Mouse (Mus musculus): ENCODE results near the gene Cand2.

- TF ChIP-seq CTCF (IDR thresholded peaks at IDR 0.05; ENCODE audit: control insufficient read depth, insufficient read depth, insufficient read length) (no peak), MYOD1 (IDR thresholded peaks at IDR 0.05; ENCODE audit: control insufficient read depth, insufficient read length, low read depth) (no peak), MYOG (IDR thresholded peaks at IDR 0.05; ENCODE audit: control insufficient read depth, extremely low read depth, insufficient read length) (no peak), CEBPB (IDR thresholded peaks at IDR 0.05; ENCODE audit: low read depth) (no peak)
Measured at GRCm38 (mm10) chr6:115734909-115735308, 39.4 kb upstream of the Cand2 start.

Data from C2C12 (cell line).